Mouse (Mus musculus): Measurements from ENCODE around the gene Ghdc. TPM values are rescaled to one million over a fixed set of nuclear protein-coding genes. Genes with fewer than 3 reads are reported as not detected.
A peak's percentile ranks its signal among the peaks of the same experiment; 100 is the strongest.

Gene Ghdc
- total and polyA plus RNA-seq, 2 experiments: 7.1 to 17.0 TPM

GRCm38 (mm10) chr11:100781763-100782475, 11.2 kb upstream of the Ghdc start:
- TF ChIP-seq CTCF (IDR thresholded peaks at IDR 0.05; ENCODE audit: low read depth, low read length) (no peak), POLR2A (IDR thresholded peaks at IDR 0.05; ENCODE audit: extremely low read depth, insufficient read depth, low read length) (no peak)
- Histone ChIP-seq H3K36me3 (ENCODE audit: control insufficient read depth, insufficient read depth, low read length) (peaks cover 45% of the 10 kb centered on the region), H3K4me3 (ENCODE audit: insufficient read depth, low read depth, low read length) (no peak overlapping the region), H3K9ac (ENCODE audit: low read depth, low read length) (no peak overlapping the region), H3K27me3 (ENCODE audit: control insufficient read depth, insufficient read depth, low read length) (no peaks in the 10 kb centered on the region), H3K79me2 (ENCODE audit: control insufficient read depth, insufficient read depth, low read length) (no peaks in the 10 kb centered on the region), H3K4me1 (ENCODE audit: control insufficient read depth, insufficient read depth, low read length) (no peaks in the 10 kb centered on the region), H3K27ac (replicated peaks; ENCODE audit: insufficient read depth, low read depth, low read length) (peak overlapping the region; percentile 42)
- 82% methylated on average over 15 of the region's 15 CpGs for WGBS
- DNase-seq (ENCODE audit: extremely low read depth, low read depth, low spot score): no peak

DNA sequence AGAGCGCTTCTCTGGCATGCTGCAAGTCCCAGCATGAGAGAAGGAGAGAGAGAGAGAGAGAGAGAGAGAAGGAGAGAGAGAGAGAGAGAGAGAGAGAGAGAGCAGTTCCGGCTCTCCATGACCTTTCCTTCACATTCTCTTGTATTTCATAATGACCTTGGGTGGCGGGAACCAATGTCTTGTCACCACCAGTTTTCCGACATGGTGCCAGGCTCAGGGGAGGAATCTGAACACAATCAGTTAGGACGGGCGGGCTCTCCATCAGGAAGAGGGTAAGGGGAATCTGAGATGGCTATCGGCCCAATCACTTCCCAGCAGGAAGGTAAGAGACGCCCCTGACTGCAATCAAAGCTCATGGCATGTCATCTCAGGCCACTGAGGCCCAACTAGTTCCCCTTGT, 9.5 kb upstream of the Ghdc start:
- Histone ChIP-seq H3K27me3 (ENCODE audit: control insufficient read depth, insufficient read depth, low read length) (no peaks in the 10 kb centered on the region), H3K27ac (replicated peaks; ENCODE audit: insufficient read depth, low read depth, low read length) (no peak overlapping the region), H3K79me2 (ENCODE audit: control insufficient read depth, insufficient read depth, low read length) (no peaks in the 10 kb centered on the region), H3K4me3 (ENCODE audit: insufficient read depth, low read depth, low read length) (no peak overlapping the region), H3K36me3 (ENCODE audit: control insufficient read depth, insufficient read depth, low read length) (peaks cover 32% of the 10 kb centered on the region), H3K4me1 (ENCODE audit: control insufficient read depth, insufficient read depth, low read length) (no peaks in the 10 kb centered on the region), H3K9ac (ENCODE audit: low read depth, low read length) (no peak overlapping the region)
- WGBS: 90% methylated on average over 8 of the region's 8 CpGs
- TF ChIP-seq POLR2A (IDR thresholded peaks at IDR 0.05; ENCODE audit: extremely low read depth, insufficient read depth, low read length) (no peak), CTCF (IDR thresholded peaks at IDR 0.05; ENCODE audit: low read depth, low read length) (no peak)
- no peak for DNase-seq (ENCODE audit: extremely low read depth, low read depth, low spot score)

DNA sequence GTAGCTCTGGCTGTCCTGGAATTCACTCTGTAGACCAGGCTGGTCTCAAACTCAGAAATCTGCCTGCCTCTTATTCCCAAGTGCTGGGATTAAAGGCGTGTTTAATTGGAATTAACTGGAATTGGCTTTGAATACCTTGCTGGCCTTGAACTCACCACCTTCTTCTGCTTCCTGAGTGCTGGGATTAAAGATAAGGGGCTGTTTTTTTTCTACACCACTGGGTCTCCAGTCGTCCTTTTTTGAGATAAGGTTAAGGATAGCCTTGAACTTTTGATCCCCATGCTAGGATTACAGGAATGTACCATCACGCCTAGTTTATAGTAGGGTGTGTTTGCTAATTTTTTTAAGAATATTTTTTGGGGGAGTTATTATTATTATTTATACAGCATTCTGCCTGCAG, 7.3 kb upstream of the Ghdc start:
- TF ChIP-seq POLR2A (IDR thresholded peaks at IDR 0.05; ENCODE audit: extremely low read depth, insufficient read depth, low read length): no peak
- no peak for TF ChIP-seq CTCF (IDR thresholded peaks at IDR 0.05; ENCODE audit: low read depth, low read length)
- Histone ChIP-seq H3K9ac (ENCODE audit: low read depth, low read length) (no peak overlapping the region), H3K27ac (replicated peaks; ENCODE audit: insufficient read depth, low read depth, low read length) (no peak overlapping the region), H3K4me1 (ENCODE audit: control insufficient read depth, insufficient read depth, low read length) (no peaks in the 10 kb centered on the region), H3K79me2 (ENCODE audit: control insufficient read depth, insufficient read depth, low read length) (no peaks in the 10 kb centered on the region), H3K27me3 (ENCODE audit: control insufficient read depth, insufficient read depth, low read length) (no peaks in the 10 kb centered on the region), H3K36me3 (ENCODE audit: control insufficient read depth, insufficient read depth, low read length) (peaks cover 16% of the 10 kb centered on the region), H3K4me3 (ENCODE audit: insufficient read depth, low read depth, low read length) (no peak overlapping the region)
- 75% methylated on average over 3 of the region's 3 CpGs for WGBS
- DNase-seq (ENCODE audit: extremely low read depth, low read depth, low spot score): no peak

DNA sequence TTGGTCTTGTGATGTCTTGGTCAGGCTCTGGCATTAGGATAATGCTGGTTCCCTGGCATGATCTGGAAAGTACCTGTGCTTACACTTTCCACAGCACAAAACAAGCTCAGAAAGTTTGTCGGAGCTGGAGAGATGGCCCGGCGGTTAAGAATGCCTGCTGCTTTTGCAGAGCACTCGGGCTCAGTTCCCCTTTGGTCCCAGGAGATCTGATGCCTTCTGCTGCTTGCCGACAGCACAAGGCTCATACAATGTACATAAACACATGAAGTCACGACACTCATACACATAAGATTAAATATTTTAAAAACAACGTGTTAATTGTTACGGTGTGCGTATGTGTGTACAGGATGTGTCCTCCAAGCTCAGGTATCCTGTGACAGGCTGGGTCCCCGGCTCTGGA, 5.2 kb upstream of the Ghdc start:
- Histone ChIP-seq H3K9ac (ENCODE audit: low read depth, low read length) (no peak overlapping the region), H3K4me3 (ENCODE audit: insufficient read depth, low read depth, low read length) (no peak overlapping the region), H3K27ac (replicated peaks; ENCODE audit: insufficient read depth, low read depth, low read length) (no peak overlapping the region), H3K27me3 (ENCODE audit: control insufficient read depth, insufficient read depth, low read length) (no peaks in the 10 kb centered on the region), H3K79me2 (ENCODE audit: control insufficient read depth, insufficient read depth, low read length) (no peaks in the 10 kb centered on the region), H3K4me1 (ENCODE audit: control insufficient read depth, insufficient read depth, low read length) (no peaks in the 10 kb centered on the region), H3K36me3 (ENCODE audit: control insufficient read depth, insufficient read depth, low read length) (peaks cover 2% of the 10 kb centered on the region; the same call in 1 of the 2 replicates)
- no peak for TF ChIP-seq CTCF (IDR thresholded peaks at IDR 0.05; ENCODE audit: low read depth, low read length)
- TF ChIP-seq POLR2A (IDR thresholded peaks at IDR 0.05; ENCODE audit: extremely low read depth, insufficient read depth, low read length): no peak
- 86% methylated on average over 10 of the region's 10 CpGs for WGBS
- no peak for DNase-seq (ENCODE audit: extremely low read depth, low read depth, low spot score)

DNA sequence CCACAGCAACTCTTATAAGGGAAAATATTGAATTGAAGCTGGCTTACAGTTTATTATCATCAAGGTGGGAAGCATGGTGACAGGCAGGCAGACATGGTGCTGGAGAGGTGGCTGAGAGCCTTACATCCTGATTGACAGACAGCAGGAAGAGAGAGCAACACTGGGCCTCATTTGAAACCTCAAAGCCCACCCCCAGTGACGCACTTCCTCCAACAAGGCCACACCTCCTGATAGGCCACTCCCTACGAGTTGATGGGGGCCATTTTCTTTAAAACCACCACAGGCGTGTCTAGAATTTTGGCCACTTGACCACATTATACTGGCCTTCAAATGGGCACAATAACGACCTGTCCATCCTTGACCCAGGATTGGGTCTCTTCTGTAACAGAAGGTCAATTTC, 3.5 kb upstream of the Ghdc start:
- H3K36me3 ChIP-seq (ENCODE audit: control insufficient read depth, insufficient read depth, low read length): no peaks in the 10 kb centered on the region

GRCm38 (mm10) chr11:100769980-100770379, 777 bp downstream of the Ghdc start:
- no peaks in the 10 kb centered on the region for H3K36me3 ChIP-seq (ENCODE audit: control insufficient read depth, insufficient read depth, low read length)
- 66% methylated on average over 6 of the region's 6 CpGs for WGBS
- no peaks in the 10 kb centered on the region for H3K79me2 ChIP-seq (ENCODE audit: control insufficient read depth, insufficient read depth, low read length)
- H3K9ac ChIP-seq (ENCODE audit: low read depth, low read length): peak overlapping the region; percentile 27
- DNase-seq (ENCODE audit: extremely low read depth, low read depth, low spot score): no peak
- peak overlapping the region; percentile 56; the same call in 1 of the 2 replicates for H3K4me3 ChIP-seq (ENCODE audit: insufficient read depth, low read depth, low read length)
- H3K27me3 ChIP-seq (ENCODE audit: control insufficient read depth, insufficient read depth, low read length): no peaks in the 10 kb centered on the region
- TF ChIP-seq CTCF (IDR thresholded peaks at IDR 0.05; ENCODE audit: low read depth, low read length): no peak
- no peak for TF ChIP-seq POLR2A (IDR thresholded peaks at IDR 0.05; ENCODE audit: extremely low read depth, insufficient read depth, low read length)
- H3K4me1 ChIP-seq (ENCODE audit: control insufficient read depth, insufficient read depth, low read length): peaks cover 4% of the 10 kb centered on the region; the same call in 1 of the 2 replicates
- H3K27ac ChIP-seq (replicated peaks; ENCODE audit: insufficient read depth, low read depth, low read length): no peak overlapping the region

More for the DNA sequence above, 3.5 kb upstream of the Ghdc start:
- WGBS: 83% methylated on average over 4 of the region's 4 CpGs
- peaks cover 4% of the 10 kb centered on the region; the same call in 1 of the 2 replicates for H3K4me1 ChIP-seq (ENCODE audit: control insufficient read depth, insufficient read depth, low read length)
- TF ChIP-seq CTCF (IDR thresholded peaks at IDR 0.05; ENCODE audit: low read depth, low read length) (no peak), POLR2A (IDR thresholded peaks at IDR 0.05; ENCODE audit: extremely low read depth, insufficient read depth, low read length) (no peak)
- no peaks in the 10 kb centered on the region for H3K27me3 ChIP-seq (ENCODE audit: control insufficient read depth, insufficient read depth, low read length)
- no peak for DNase-seq (ENCODE audit: extremely low read depth, low read depth, low spot score)
- H3K79me2 ChIP-seq (ENCODE audit: control insufficient read depth, insufficient read depth, low read length): no peaks in the 10 kb centered on the region
- no peak overlapping the region for H3K9ac ChIP-seq (ENCODE audit: low read depth, low read length)
- no peak overlapping the region for H3K27ac ChIP-seq (replicated peaks; ENCODE audit: insufficient read depth, low read depth, low read length)
- no peak overlapping the region for H3K4me3 ChIP-seq (ENCODE audit: insufficient read depth, low read depth, low read length)

All from liver, adult 2 months (tissue).